Mouse (Mus musculus): ENCODE measurements around the gene N4bp2. TPM values are rescaled to one million over a fixed set of nuclear protein-coding genes. Genes with fewer than 3 reads are reported as not detected.

Gene N4bp2
- polyA plus RNA-seq, 1 experiment from 2014 or later = 22.4 TPM

- peak; percentile 20 for DNase-seq (ENCODE audit: low spot score)
- no peaks in the 10 kb centered on the region for H3K36me3 ChIP-seq (ENCODE audit: control insufficient read depth, insufficient read depth, low read length)
These were observed 87.4 kb downstream of the N4bp2 start for GRCm38 (mm10) chr5:65850765-65851164.

GRCm38 (mm10) chr5:65854786-65855191, 91.5 kb downstream of the N4bp2 start:
- no peaks in the 10 kb centered on the region for H3K27me3 ChIP-seq (replicated peaks; ENCODE audit: control insufficient read depth, insufficient read depth, low read length)
- H3K9ac ChIP-seq (ENCODE audit: low read length) = no peak overlapping the region
- no peaks in the 10 kb centered on the region for H3K4me1 ChIP-seq (ENCODE audit: control insufficient read depth, insufficient read depth, low read length)
- DNase-seq (ENCODE audit: low spot score) (no peak), ATAC-seq (no peak)
- WGBS = 54% methylated on average over 8 of the region's 8 CpGs
- no peak overlapping the region for H3K4me2 ChIP-seq (ENCODE audit: low read length)
- H3K27ac ChIP-seq (ENCODE audit: low read depth, low read length) = no peak overlapping the region
- H3K9me3 ChIP-seq (replicated peaks; ENCODE audit: control insufficient read depth, low read length) = no peaks in the 10 kb centered on the region
- H3K36me3 ChIP-seq (ENCODE audit: control insufficient read depth, insufficient read depth, low read length) = no peaks in the 10 kb centered on the region
- H3K4me3 ChIP-seq (ENCODE audit: low read depth, low read length) = no peak overlapping the region

More at GRCm38 (mm10) chr5:65850765-65851164, 87.4 kb downstream of the N4bp2 start:
- Histone ChIP-seq H3K4me2 (ENCODE audit: low read length) (no peak overlapping the region), H3K27me3 (replicated peaks; ENCODE audit: control insufficient read depth, insufficient read depth, low read length) (no peaks in the 10 kb centered on the region), H3K9me3 (replicated peaks; ENCODE audit: control insufficient read depth, low read length) (no peaks in the 10 kb centered on the region), H3K4me3 (ENCODE audit: low read depth, low read length) (no peak overlapping the region), H3K9ac (ENCODE audit: low read length) (no peak overlapping the region), H3K4me1 (ENCODE audit: control insufficient read depth, insufficient read depth, low read length) (no peaks in the 10 kb centered on the region), H3K27ac (ENCODE audit: low read depth, low read length) (no peak overlapping the region)
- 0 out of 2 replicates have a peak, but pooled peaks have one; percentile 23 for ATAC-seq
- WGBS = 65% methylated on average over 11 of the region's 11 CpGs

- Histone ChIP-seq H3K9ac (ENCODE audit: low read length) (no peak overlapping the region), H3K4me1 (ENCODE audit: control insufficient read depth, insufficient read depth, low read length) (no peaks in the 10 kb centered on the region), H3K9me3 (replicated peaks; ENCODE audit: control insufficient read depth, low read length) (no peaks in the 10 kb centered on the region), H3K4me3 (ENCODE audit: low read depth, low read length) (no peak overlapping the region), H3K36me3 (ENCODE audit: control insufficient read depth, insufficient read depth, low read length) (no peaks in the 10 kb centered on the region), H3K27me3 (replicated peaks; ENCODE audit: control insufficient read depth, insufficient read depth, low read length) (no peaks in the 10 kb centered on the region), H3K27ac (ENCODE audit: low read depth, low read length) (no peak overlapping the region), H3K4me2 (ENCODE audit: low read length) (no peak overlapping the region)
- ATAC-seq (no peak), DNase-seq (ENCODE audit: low spot score) (no peak)
- 75% methylated on average over 3 of the region's 3 CpGs for WGBS
These were observed 92.2 kb downstream of the N4bp2 start for GRCm38 (mm10) chr5:65855571-65855970.

- no peaks in the 10 kb centered on the region for H3K9me3 ChIP-seq (replicated peaks; ENCODE audit: control insufficient read depth, low read length)
- no peak overlapping the region for H3K27ac ChIP-seq (ENCODE audit: low read depth, low read length)
- H3K4me3 ChIP-seq (ENCODE audit: low read depth, low read length) = no peak overlapping the region
- H3K4me2 ChIP-seq (ENCODE audit: low read length) = no peak overlapping the region
- H3K9ac ChIP-seq (ENCODE audit: low read length) = no peak overlapping the region
- no peaks in the 10 kb centered on the region for H3K27me3 ChIP-seq (replicated peaks; ENCODE audit: control insufficient read depth, insufficient read depth, low read length)
- H3K4me1 ChIP-seq (ENCODE audit: control insufficient read depth, insufficient read depth, low read length) = no peaks in the 10 kb centered on the region
- 85% methylated on average over 17 of the region's 17 CpGs for WGBS
- no peak for DNase-seq (ENCODE audit: low spot score)
- no peak for ATAC-seq
- H3K36me3 ChIP-seq (ENCODE audit: control insufficient read depth, insufficient read depth, low read length) = no peaks in the 10 kb centered on the region
These were observed 93.5 kb downstream of the N4bp2 start for GRCm38 (mm10) chr5:65856591-65857411.

- DNase-seq (ENCODE audit: low spot score) (no peak), ATAC-seq (no peak)
- H3K27ac ChIP-seq (ENCODE audit: low read depth, low read length) = no peak overlapping the region
- no peak overlapping the region for H3K9ac ChIP-seq (ENCODE audit: low read length)
- no peaks in the 10 kb centered on the region for H3K9me3 ChIP-seq (replicated peaks; ENCODE audit: control insufficient read depth, low read length)
- no peaks in the 10 kb centered on the region for H3K4me1 ChIP-seq (ENCODE audit: control insufficient read depth, insufficient read depth, low read length)
- no peaks in the 10 kb centered on the region for H3K27me3 ChIP-seq (replicated peaks; ENCODE audit: control insufficient read depth, insufficient read depth, low read length)
- 88% methylated on average over 12 of the region's 12 CpGs for WGBS
- H3K36me3 ChIP-seq (ENCODE audit: control insufficient read depth, insufficient read depth, low read length) = no peaks in the 10 kb centered on the region
- H3K4me2 ChIP-seq (ENCODE audit: low read length) = no peak overlapping the region
- no peak overlapping the region for H3K4me3 ChIP-seq (ENCODE audit: low read depth, low read length)
These were observed 94.6 kb downstream of the N4bp2 start for GRCm38 (mm10) chr5:65857935-65858334.

GRCm38 (mm10) chr5:65858355-65858754, 95.0 kb downstream of the N4bp2 start:
- no peak for ATAC-seq
- WGBS = 95% methylated on average over 4 of the region's 6 CpGs

GRCm38 (mm10) chr5:65858898-65859297, 95.6 kb downstream of the N4bp2 start:
- Histone ChIP-seq H3K27ac (ENCODE audit: low read depth, low read length) (no peak overlapping the region), H3K9ac (ENCODE audit: low read length) (no peak overlapping the region), H3K4me2 (ENCODE audit: low read length) (no peak overlapping the region), H3K9me3 (replicated peaks; ENCODE audit: control insufficient read depth, low read length) (no peaks in the 10 kb centered on the region), H3K27me3 (replicated peaks; ENCODE audit: control insufficient read depth, insufficient read depth, low read length) (no peaks in the 10 kb centered on the region), H3K4me3 (ENCODE audit: low read depth, low read length) (no peak overlapping the region), H3K4me1 (ENCODE audit: control insufficient read depth, insufficient read depth, low read length) (no peaks in the 10 kb centered on the region), H3K36me3 (ENCODE audit: control insufficient read depth, insufficient read depth, low read length) (no peaks in the 10 kb centered on the region)
- WGBS = 81% methylated on average over 12 of the region's 12 CpGs
- DNase-seq (ENCODE audit: low spot score) (peak; percentile 10), ATAC-seq (no peak)

More at GRCm38 (mm10) chr5:65858355-65858754, 95.0 kb downstream of the N4bp2 start:
- Histone ChIP-seq H3K4me1 (ENCODE audit: control insufficient read depth, insufficient read depth, low read length) (no peaks in the 10 kb centered on the region), H3K9ac (ENCODE audit: low read length) (no peak overlapping the region), H3K27me3 (replicated peaks; ENCODE audit: control insufficient read depth, insufficient read depth, low read length) (no peaks in the 10 kb centered on the region), H3K4me3 (ENCODE audit: low read depth, low read length) (no peak overlapping the region), H3K4me2 (ENCODE audit: low read length) (no peak overlapping the region), H3K36me3 (ENCODE audit: control insufficient read depth, insufficient read depth, low read length) (no peaks in the 10 kb centered on the region), H3K27ac (ENCODE audit: low read depth, low read length) (no peak overlapping the region), H3K9me3 (replicated peaks; ENCODE audit: control insufficient read depth, low read length) (no peaks in the 10 kb centered on the region)
- DNase-seq (ENCODE audit: low spot score) = no peak

GRCm38 (mm10) chr5:65859396-65859795, 96.1 kb downstream of the N4bp2 start:
- H3K4me1 ChIP-seq (ENCODE audit: control insufficient read depth, insufficient read depth, low read length) = no peaks in the 10 kb centered on the region
- WGBS = 43% methylated on average over 6 of the region's 6 CpGs

GRCm38 (mm10) chr5:65860281-65861000, 97.1 kb downstream of the N4bp2 start:
- H3K9ac ChIP-seq (ENCODE audit: low read length) = no peak overlapping the region
- no peak overlapping the region for H3K27ac ChIP-seq (ENCODE audit: low read depth, low read length)
- WGBS = 73% methylated on average over 12 of the region's 12 CpGs
- H3K4me2 ChIP-seq (ENCODE audit: low read length) = no peak overlapping the region
- DNase-seq (ENCODE audit: low spot score) (no peak), ATAC-seq (no peak)
- no peaks in the 10 kb centered on the region for H3K4me1 ChIP-seq (ENCODE audit: control insufficient read depth, insufficient read depth, low read length)
- H3K9me3 ChIP-seq (replicated peaks; ENCODE audit: control insufficient read depth, low read length) = no peaks in the 10 kb centered on the region
- H3K36me3 ChIP-seq (ENCODE audit: control insufficient read depth, insufficient read depth, low read length) = no peaks in the 10 kb centered on the region
- no peak overlapping the region for H3K4me3 ChIP-seq (ENCODE audit: low read depth, low read length)
- no peaks in the 10 kb centered on the region for H3K27me3 ChIP-seq (replicated peaks; ENCODE audit: control insufficient read depth, insufficient read depth, low read length)

More at GRCm38 (mm10) chr5:65859396-65859795, 96.1 kb downstream of the N4bp2 start:
- Histone ChIP-seq H3K4me3 (ENCODE audit: low read depth, low read length) (no peak overlapping the region), H3K9me3 (replicated peaks; ENCODE audit: control insufficient read depth, low read length) (no peaks in the 10 kb centered on the region), H3K27ac (ENCODE audit: low read depth, low read length) (no peak overlapping the region), H3K9ac (ENCODE audit: low read length) (no peak overlapping the region), H3K4me2 (ENCODE audit: low read length) (no peak overlapping the region), H3K27me3 (replicated peaks; ENCODE audit: control insufficient read depth, insufficient read depth, low read length) (no peaks in the 10 kb centered on the region), H3K36me3 (ENCODE audit: control insufficient read depth, insufficient read depth, low read length) (no peaks in the 10 kb centered on the region)
- DNase-seq (ENCODE audit: low spot score) (no peak), ATAC-seq (no peak)
